Mouse (Mus musculus) adrenal gland, postnatal 36 days (tissue): ENCODE data around the gene Pak2. TPM values are rescaled to one million over a fixed set of nuclear protein-coding genes. Genes with fewer than 3 reads are reported as not detected.
"Not testable (repeated sequence)": the region's sequence is repeated elsewhere in the genome, so short reads cannot be mapped to it uniquely, and the experiment has no call there.

ENCODE experiments used
- DNase-seq, 2 experiments: peaks; one replicate each; pipeline ENCODE4 v3.0.0; 2021; ENCODE audit warnings: mixed read lengths in 1 of 2
- total RNA-seq, 2 experiments: library from RNA; stranded (reverse); gene quantifications; 2 replicates each; pipeline ENCODE4 v1.2.3; 2021

Pak2 gene
- total RNA-seq, 2 experiments from 2014 or later = 57.5 to 67.9 TPM

GRCm38 (mm10) chr16:32097757-32098156, 18.6 kb upstream of the Pak2 start:
- not testable (repeated sequence) for DNase-seq

GRCm38 (mm10) chr16:32091466-32091865, 12.3 kb upstream of the Pak2 start:
- no peak for DNase-seq

DNA sequence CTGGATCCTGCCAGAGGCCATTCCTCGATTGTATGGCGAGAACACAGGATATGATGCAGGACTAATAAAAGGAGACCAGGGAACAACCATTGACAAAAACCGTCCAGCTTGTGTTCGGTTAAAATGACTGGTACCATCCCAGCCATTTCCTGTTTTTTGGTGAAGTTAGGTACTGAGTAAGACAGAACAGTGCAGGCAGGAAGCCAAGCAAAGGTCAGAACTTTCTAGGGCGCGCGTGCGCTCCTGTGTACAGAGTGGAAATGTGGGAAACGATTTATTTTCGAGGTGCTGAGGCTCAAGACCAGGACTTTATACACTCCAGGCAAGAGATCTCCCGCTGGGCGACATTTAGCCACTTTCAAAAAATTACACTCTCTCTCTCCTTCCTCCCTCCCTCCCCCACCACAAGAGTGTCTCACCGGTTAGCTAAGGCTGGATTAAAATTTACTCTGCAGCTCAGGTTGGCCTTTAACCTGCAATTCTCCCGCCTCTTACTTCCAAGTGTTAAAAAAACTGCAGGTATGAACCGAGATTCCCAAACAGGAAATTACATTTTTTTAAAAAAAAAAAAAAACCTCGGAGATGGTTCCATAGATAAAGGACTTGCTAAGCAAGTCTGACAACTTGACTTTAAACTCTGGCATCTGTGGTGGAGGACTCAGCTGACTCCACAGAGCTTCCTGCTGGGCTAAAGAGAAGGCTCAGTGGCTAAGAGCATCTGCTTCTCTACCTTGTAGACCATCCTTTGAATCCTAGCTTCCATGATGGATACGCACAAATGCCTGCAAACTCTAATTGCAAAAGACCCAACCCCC, 8.7 kb upstream of the Pak2 start:
- peak; percentile 27 to 53 for DNase-seq

DNA sequence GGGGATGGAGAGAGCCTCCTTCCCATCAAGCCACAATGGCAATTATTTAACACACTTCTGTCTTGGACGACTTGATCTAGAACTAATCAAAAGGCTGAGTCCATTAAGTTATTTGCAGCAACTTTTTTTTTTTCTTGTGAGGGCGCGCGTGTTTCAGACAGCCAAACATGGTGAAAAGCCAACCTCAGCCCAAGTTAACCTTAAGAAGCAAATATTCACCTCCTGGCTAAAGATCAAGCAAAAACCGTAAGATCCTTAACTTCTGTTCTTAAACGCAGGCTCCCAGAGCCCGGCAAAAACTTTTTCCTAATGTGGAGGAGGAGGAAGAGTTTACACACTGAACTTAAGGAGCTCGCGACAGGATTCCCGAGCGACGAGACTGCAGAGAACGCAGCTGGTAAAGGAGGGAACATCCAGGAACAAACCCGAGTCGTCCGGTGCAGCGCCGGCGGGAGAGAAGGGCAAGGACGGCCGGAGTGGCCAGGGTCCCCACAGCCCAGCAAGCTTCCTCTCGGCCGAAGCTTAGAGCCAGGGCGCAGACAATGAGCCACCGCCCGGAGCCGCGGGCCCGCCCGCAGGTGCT, 643 bp downstream of the Pak2 start:
- no peak for DNase-seq

DNA sequence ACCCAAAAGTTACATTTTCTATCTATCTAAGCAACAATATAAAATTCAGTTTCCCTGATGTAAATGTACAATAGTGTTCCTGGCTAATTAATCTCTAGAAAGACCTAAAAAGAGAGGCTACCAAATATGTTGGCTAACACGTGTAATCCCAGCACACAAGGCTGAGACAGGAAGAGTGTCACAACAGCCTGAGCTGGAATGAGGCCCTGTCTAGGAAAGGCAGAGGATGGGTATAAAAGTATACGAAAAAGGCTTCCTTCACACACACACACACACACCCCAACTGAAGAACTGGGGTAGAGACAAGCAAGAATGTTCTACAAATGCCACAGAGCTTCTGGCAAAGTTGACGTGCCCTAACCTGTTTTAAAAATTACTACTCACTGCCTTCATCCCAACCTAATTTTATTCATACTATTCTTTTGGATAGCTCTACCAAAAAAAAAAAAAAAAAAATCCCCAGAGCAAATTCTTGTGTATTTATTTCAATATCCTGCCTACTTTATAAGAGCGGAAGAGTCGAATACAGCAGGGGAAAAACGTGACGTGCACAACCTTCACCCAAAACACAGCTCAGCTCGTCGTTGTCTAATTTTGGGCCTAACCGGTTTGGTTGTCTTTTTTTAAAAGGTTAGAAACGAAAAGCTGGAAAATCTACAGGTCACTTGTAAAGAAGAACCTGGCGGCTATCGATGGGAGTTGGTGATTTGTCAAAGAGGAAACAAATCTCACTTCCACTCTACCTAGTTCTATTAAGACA, 1.3 kb downstream of the Pak2 start:
- no peak for DNase-seq

DNA sequence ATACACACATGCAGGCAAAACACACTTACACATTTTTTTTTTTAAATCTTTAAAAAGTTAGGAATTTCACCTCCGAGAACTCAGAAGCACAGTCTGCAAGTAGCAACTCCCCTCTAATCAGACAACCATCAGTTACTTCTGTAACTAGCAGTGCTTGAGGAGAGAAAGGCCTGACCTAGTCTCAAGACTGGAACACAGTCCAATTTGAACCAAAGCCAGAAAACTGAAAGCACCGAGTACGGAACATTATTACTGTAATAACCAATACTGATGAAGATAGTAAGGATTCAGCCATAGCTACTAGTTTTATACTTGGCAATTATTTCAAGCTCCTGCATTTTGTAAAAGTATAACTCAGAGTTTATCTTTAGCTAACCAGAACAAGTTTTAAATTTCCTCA, 2.7 kb downstream of the Pak2 start:
- no peak for DNase-seq

DNA sequence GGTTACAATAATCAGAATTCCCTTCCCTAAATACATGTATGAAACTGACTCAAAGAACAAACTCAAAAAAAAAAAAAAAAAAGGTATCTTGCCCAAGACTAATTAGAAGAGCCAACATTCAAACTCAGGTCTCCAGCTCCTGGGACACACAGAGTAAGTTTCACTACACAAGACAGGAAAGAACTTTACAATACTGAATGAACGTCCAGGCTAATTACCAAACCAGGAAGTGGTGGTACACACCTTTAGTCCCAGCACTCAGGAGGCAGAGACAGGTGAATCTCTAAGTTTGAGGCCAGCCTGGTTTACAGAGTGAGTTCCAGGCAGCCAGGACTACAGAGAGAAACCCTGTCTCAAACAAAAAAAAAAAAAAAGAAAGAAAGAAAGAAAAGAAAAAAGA, 3.4 kb downstream of the Pak2 start:
- DNase-seq = no peak

- not testable (repeated sequence) for DNase-seq
Observed at GRCm38 (mm10) chr16:32070070-32070469, 9.1 kb downstream of the Pak2 start.

- DNase-seq = peak in 1 of 2 experiments; percentile 22
Observed at GRCm38 (mm10) chr16:32068389-32069300, 10.5 kb downstream of the Pak2 start.

DNA sequence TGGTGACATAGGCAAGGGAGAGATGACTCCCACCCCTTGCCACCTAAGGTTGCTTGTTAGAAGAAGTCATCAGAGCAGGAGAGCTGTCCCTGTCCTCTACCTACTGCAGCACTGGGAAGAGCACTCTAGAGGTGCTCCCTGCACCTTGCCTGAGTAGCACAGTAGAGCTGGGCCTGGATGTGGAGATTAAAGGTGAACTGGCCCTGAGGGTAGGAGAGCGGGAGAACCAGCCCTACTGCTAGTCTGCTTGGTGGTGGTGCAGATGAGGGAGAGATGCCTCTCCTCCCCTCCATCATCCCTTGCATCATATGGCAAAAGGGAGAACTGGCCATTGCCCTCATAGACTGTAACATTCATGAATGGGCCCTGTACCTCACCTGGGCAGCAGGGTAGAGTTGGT, 12.2 kb downstream of the Pak2 start:
- DNase-seq = no peak

DNA sequence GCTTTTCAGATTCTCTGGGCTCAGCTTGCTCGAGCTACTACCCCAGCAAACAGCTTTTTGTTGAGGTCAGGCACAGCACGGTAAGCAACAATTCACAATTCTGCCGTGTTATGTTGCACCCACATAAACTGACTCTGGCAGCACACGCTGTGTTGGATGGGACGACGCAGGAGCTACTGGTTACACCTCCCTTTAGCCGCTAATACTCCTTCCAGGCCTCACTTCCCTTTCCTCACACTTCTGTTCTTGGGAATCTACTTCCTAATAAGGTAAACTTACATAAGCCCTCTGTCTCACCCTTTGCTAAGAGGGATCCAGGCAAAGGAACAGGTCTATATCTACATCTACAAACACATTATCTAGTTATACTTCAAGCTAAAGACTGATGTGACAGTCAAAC, 15.2 kb downstream of the Pak2 start:
- DNase-seq = no peak

GRCm38 (mm10) chr16:32062226-32062625, 16.9 kb downstream of the Pak2 start:
- DNase-seq = no peak

- DNase-seq = no peak
Observed at GRCm38 (mm10) chr16:32059840-32060523, 19.2 kb downstream of the Pak2 start.

DNA sequence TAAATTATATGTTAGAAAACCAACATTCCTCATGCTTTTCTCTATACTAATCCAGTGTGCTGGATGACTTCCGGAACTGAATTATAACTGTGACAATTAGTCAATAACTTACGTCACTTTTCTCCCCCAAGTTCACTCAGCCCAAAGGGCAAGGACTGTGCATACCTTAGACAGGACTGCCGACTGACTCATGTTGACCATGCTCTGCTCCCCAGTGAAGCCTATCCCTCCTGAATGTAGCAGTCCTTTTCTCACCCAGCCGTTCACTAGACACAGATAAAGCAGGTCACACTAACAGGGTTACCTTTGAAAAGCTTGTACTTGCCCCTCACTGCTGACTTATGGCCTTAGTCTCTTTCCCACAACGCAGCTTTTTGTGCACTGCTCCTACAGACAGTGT, 20.3 kb downstream of the Pak2 start:
- DNase-seq = peak in 1 of 2 experiments; percentile 34

- peak in 1 of 2 experiments; percentile 17 for DNase-seq
Observed at GRCm38 (mm10) chr16:32042367-32042766, 36.8 kb downstream of the Pak2 start.

GRCm38 (mm10) chr16:32019678-32020077, 59.5 kb downstream of the Pak2 start:
- no peak for DNase-seq

DNA sequence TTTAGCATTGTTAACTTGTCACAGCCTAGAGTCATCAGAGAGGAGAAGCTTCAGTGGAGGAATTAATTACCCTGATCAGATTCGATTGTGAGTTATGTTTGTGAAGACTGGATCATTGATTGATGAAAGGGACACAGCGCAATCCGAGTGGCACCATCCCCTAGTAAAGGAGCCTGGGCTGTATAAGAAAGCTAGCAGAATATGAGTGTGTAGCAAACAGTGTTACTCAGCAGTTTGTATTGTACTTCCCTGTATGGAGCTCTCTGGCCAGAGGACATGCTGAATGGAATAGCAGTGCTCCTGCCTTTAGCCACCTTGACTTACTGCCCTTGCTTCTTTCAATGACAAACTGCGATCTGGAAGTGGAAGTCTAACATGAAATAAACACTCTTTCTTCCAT, 68.8 kb downstream of the Pak2 start:
- no peak for DNase-seq

DNA sequence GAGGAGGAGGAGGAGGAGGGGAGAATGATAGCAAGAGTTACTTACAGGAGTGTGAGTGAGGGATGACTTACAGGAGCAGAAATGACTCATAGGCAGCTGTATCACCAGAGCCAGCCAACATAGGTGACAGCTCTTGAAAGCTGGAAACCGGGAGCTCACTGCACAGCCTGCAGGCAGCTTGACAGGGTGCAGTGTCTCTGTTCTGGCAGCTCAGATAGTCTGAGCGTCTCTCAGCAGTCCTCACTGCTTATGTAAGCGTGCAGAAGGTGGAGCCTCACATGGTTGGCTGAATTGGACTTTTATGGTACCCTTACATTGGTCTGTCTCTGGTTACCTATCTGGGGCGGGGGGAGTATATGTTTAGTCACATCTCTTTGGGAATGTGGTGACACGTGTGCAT, 69.2 kb downstream of the Pak2 start:
- peak; percentile 34 to 48 for DNase-seq

GRCm38 (mm10) chr16:32008529-32009293, 70.4 kb downstream of the Pak2 start:
- DNase-seq = no peak

DNA sequence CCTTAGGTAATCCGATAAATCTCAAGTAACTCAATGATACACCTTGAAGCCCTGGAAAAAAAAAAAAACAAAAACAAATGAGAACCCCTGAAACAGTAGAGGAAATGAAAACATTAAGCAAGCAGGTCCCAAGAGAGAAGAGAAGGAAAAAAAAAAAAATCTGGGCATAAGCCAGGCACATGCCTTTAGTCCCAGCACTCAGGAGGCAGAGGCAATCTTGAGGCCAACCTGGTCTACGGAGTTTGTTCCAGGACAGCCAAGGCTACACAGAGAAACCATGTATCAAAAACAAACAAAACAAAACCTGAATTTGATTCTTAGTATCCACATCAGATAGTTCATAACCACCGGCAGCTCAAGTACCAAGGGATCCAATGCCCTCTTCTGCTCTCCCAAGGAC, 74.4 kb downstream of the Pak2 start:
- no peak for DNase-seq
